1 mouse cellular context compared by ENCODE assay signal in the genomic region with DNA sequence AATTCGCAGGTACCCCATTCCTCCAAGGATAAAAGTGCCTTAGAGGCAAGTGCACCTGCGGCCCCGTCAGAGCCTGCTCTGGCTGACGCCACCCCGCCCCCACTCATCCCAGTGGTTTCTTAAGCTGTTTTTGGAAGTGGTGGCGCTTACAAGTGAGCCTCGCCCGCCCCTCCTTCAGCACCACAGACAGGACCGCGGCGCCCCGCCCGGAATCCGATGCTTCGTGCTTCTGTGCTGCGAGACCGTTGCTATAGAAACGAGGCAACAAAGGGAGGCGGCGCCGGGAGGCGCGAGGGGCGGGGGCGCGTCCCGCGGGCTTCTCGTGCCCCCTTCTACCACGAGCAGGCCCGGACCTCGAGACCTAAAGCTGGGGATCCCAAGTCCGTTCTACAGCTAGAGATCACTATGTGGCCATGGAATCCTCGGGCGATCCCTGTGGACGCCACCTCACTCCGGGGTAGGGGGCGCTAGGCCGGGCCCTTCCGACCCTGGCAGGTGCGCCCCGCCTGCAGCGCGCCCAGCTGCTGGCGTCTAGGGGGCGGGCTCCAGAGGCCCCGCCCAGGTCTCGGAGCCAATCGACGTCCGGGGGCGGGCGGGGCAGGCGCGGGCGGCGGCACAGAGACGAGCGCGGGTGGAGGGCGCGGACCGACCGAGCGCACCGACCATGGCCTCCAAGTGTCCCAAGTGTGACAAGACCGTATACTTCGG.
TF ChIP-seq lines count a peak whose summit lies in the region.

TSS of gene Crip2 (plus strand) at position 329 of the 708 bp plus-strand sequence.

TF ChIP-seq in MEL, 35 proteins besides CTCF, POLR2A, EP300 and RAD21 (continued from another document):
- TF ChIP-seq TCF12 (IDR thresholded peaks at IDR 0.05; ENCODE audit: low read depth, low read length), result 0 out of 2 replicates have a peak, but pooled peaks have one; percentile 45
- TF ChIP-seq MYB (IDR thresholded peaks at IDR 0.05; ENCODE audit: low read depth, low read length), result no peak; the same call in 1 of the 2 replicates
- no peak for TF ChIP-seq TAL1 (IDR thresholded peaks at IDR 0.05; ENCODE audit: low read length)
- peak; percentile 79 for TF ChIP-seq POLR2AphosphoS2 (IDR thresholded peaks at IDR 0.05; ENCODE audit: low read length)
- no peak; the same call in 1 of the 2 replicates for TF ChIP-seq MYC (IDR thresholded peaks at IDR 0.05; ENCODE audit: low read depth, low read length)
- TF ChIP-seq UBTF (IDR thresholded peaks at IDR 0.05; ENCODE audit: borderline replicate concordance, insufficient read depth, low read depth, low read length), result no peak
- TF ChIP-seq SIN3A (IDR thresholded peaks at IDR 0.05; ENCODE audit: low read length), result peak; percentile 100
- peak; percentile 61; the same call in 1 of the 2 replicates for TF ChIP-seq BHLHE40 (IDR thresholded peaks at IDR 0.05; ENCODE audit: borderline replicate concordance, low read depth, low read length)
